Mouse (Mus musculus): ENCODE measurements around the gene Sh3bp4. TPM values are rescaled to one million over a fixed set of nuclear protein-coding genes. Genes with fewer than 3 reads are reported as not detected.

Gene Sh3bp4
- polyA plus RNA-seq, 1 experiment: 3.6 TPM

DNA sequence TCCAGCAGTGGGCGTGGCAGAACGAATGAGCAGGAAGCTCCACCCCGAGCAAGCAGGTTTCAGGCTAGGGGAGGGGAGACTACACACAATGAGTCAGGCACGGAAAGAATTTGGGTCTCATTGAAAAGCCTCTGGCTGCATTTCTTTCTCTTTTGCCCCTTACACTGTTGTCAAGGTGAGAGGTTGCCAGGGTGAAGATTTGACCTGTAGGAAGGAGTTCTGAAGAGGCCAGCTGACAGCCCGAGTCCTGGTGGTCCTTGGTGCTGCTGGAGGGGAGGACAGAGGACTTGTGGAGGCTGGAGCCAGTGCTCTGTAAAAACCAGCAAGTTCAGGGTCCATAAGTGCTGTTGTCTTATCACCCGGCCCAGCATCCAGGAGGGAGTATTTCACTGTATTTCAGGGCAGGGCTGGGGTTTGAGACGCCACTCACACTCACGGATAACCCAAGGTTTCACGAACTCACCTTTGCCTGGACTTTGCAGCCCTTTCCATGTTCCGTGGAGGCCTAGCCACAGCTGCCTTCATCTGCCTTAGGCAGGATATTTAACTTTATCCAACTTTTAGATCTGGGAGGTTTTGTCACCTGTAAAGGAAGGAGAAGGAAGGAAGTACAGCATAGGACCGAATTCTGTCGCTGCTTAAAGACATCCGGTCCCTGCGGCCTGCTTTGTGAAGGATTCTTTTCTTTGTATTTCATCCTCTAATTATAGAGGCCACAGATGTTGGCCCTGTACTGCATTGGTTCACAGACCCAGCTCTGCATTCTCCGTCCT, 32.2 kb downstream of the Sh3bp4 start:
- DNase-seq (ENCODE audit: low read depth in 1 of 2, low spot score in 2 of 2): no peak
- no peaks in the 10 kb centered on the region for H3K4me1 ChIP-seq (ENCODE audit: control insufficient read depth, insufficient read depth, insufficient read length)
- no peak overlapping the region for H3K27ac ChIP-seq (ENCODE audit: insufficient read depth, low read length)
- WGBS: 85% methylated on average over 15 of the region's 15 CpGs
- TF ChIP-seq POLR2A (IDR thresholded peaks at IDR 0.05; ENCODE audit: low read depth, low read length) (no peak), CTCF (IDR thresholded peaks at IDR 0.05; ENCODE audit: extremely low read depth, insufficient read depth, insufficient read length, insufficient replicate concordance) (no peak)
- no peaks in the 10 kb centered on the region for H3K36me3 ChIP-seq (ENCODE audit: control insufficient read depth, insufficient read depth, low read length)
- H3K4me3 ChIP-seq (ENCODE audit: extremely low read depth, insufficient read depth, insufficient read length): no peak overlapping the region
- H3K27me3 ChIP-seq (ENCODE audit: control insufficient read depth, insufficient read depth, low read length): no peaks in the 10 kb centered on the region

DNA sequence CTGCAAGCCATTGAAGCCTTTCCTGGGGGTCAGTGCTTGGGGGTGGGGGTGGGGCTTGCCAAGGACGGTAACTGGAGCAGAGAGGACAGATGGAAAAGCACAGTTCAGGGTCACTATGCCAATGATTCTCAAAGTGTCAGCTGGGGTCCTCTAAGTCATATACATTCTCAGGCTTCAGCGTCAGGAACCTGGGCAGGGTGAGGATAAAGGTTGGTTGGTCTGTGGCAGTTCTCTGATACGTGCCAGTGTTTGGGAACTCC, 32.7 kb downstream of the Sh3bp4 start:
- Histone ChIP-seq H3K4me3 (ENCODE audit: extremely low read depth, insufficient read depth, insufficient read length) (no peak overlapping the region), H3K27ac (ENCODE audit: insufficient read depth, low read length) (no peak overlapping the region), H3K4me1 (ENCODE audit: control insufficient read depth, insufficient read depth, insufficient read length) (no peaks in the 10 kb centered on the region), H3K36me3 (ENCODE audit: control insufficient read depth, insufficient read depth, low read length) (no peaks in the 10 kb centered on the region), H3K27me3 (ENCODE audit: control insufficient read depth, insufficient read depth, low read length) (no peaks in the 10 kb centered on the region)
- TF ChIP-seq CTCF (IDR thresholded peaks at IDR 0.05; ENCODE audit: extremely low read depth, insufficient read depth, insufficient read length, insufficient replicate concordance): no peak
- no peak for TF ChIP-seq POLR2A (IDR thresholded peaks at IDR 0.05; ENCODE audit: low read depth, low read length)
- DNase-seq (ENCODE audit: low read depth in 1 of 2, low spot score in 2 of 2): no peak
- WGBS: 91% methylated on average over 3 of the region's 3 CpGs

DNA sequence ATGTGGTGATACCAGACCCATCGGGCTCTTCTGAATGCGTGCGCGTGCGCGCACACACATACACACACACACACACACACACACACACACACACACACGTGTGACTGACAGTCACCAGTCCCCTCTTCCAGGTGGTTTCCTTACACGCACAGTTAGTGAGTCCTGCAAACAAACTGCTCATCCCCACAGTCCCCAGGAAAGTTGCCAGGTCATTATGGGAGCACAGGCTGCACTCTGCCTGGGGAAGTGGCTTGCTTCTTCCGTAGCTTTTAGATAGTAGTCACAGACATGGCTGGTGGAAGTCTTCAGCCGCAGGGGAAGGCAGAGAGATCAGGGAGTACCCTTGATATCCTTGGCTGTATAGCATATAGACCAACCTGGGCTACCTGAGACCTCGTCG, 33.3 kb downstream of the Sh3bp4 start:
- WGBS: 89% methylated on average over 12 of the region's 12 CpGs
- DNase-seq (ENCODE audit: low read depth in 1 of 2, low spot score in 2 of 2): no peak

DNA sequence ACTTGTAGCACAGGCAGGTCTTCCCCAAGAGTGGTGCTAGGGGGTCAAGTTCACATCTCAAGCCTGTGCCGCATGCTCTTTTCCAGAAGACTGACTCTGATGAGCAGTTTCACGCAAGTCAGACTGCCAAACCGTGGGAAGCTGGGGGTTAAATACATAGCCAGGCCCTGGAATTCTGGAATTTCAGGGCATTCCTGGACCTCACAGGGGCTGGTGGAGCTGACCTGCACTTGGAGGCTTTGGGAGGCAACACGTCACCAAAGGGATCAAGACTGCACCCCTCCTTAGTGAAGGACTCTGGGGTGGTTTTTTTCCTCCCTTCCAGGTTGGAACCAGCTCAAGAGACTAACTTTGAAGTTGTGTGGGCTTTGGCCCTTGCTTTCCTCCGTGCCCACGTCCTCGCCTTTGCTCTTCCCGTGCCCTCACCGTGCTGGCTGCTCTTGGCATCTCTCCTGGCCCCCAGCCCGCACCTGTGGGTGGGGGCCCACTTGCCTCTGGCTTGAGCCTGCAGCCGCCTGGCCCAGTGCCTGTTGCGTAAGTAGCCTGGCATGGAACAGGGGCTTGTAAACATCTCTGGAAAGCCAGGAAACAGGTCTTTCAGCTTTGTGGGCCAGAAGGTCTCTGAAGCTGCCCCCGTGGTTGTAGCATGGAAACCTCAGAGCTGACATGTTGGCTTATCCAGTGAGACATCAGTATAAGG, 34.0 kb downstream of the Sh3bp4 start:
- no peak overlapping the region for H3K4me3 ChIP-seq (ENCODE audit: extremely low read depth, insufficient read depth, insufficient read length)
- TF ChIP-seq CTCF (IDR thresholded peaks at IDR 0.05; ENCODE audit: extremely low read depth, insufficient read depth, insufficient read length, insufficient replicate concordance) (no peak), POLR2A (IDR thresholded peaks at IDR 0.05; ENCODE audit: low read depth, low read length) (no peak)
- H3K36me3 ChIP-seq (ENCODE audit: control insufficient read depth, insufficient read depth, low read length): no peaks in the 10 kb centered on the region
- no peak for DNase-seq (ENCODE audit: low read depth in 1 of 2, low spot score in 2 of 2)
- no peak overlapping the region for H3K27ac ChIP-seq (ENCODE audit: insufficient read depth, low read length)
- 77% methylated on average over 13 of the region's 13 CpGs for WGBS
- no peaks in the 10 kb centered on the region for H3K27me3 ChIP-seq (ENCODE audit: control insufficient read depth, insufficient read depth, low read length)
- peaks cover 4% of the 10 kb centered on the region; the same call in 1 of the 2 replicates for H3K4me1 ChIP-seq (ENCODE audit: control insufficient read depth, insufficient read depth, insufficient read length)

More for the DNA sequence above, 33.3 kb downstream of the Sh3bp4 start:
- no peaks in the 10 kb centered on the region for H3K36me3 ChIP-seq (ENCODE audit: control insufficient read depth, insufficient read depth, low read length)
- no peak overlapping the region for H3K27ac ChIP-seq (ENCODE audit: insufficient read depth, low read length)
- H3K4me3 ChIP-seq (ENCODE audit: extremely low read depth, insufficient read depth, insufficient read length): no peak overlapping the region
- peaks cover 3% of the 10 kb centered on the region; the same call in 1 of the 2 replicates for H3K4me1 ChIP-seq (ENCODE audit: control insufficient read depth, insufficient read depth, insufficient read length)
- TF ChIP-seq CTCF (IDR thresholded peaks at IDR 0.05; ENCODE audit: extremely low read depth, insufficient read depth, insufficient read length, insufficient replicate concordance) (no peak), POLR2A (IDR thresholded peaks at IDR 0.05; ENCODE audit: low read depth, low read length) (no peak)
- no peaks in the 10 kb centered on the region for H3K27me3 ChIP-seq (ENCODE audit: control insufficient read depth, insufficient read depth, low read length)

DNA sequence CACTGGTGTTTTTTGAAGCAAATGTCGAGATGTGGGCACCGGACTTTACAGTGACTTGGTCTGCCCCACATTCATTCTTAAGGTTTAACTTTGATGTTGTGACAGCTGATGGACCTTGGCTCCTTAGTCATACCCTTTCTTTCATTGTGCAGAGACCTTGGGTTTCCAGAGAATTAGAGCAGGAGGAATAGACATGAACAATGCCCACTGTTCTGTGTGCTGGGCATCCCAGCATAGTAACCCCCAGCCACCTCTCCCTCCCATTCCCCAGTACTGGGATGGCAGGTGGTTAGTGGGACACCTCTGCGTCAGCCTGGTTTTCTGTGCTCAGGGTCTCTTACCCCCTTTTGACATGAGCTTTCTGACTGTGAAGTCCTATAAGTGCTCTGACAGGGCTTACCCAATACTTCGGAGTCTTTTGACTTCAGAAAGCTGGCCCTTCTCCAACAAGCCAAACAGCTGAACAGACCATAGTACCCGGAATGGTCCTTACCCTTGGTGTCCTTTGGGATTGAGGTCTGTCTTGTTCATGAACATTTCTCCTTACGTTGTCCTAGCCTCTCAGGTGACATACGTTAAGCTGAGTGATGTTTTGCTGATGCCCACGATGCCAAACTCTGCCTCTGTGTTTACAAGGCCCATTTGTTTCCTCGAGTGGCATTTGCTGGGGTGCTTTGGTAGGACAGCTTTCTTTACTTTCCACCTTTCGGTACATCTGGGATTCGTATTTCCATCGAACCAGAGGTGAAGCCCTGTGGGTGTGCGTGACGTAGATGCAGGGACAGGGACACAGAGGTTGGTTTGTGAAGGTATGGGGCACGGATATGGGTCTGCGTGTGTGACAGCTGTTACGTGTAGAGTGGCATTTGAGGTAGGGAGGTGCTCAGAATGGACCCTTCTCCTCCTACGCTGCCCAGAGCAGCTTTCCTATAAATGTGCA, 35.9 kb downstream of the Sh3bp4 start:
- H3K27ac ChIP-seq (ENCODE audit: insufficient read depth, low read length): no peak overlapping the region
- no peak for DNase-seq (ENCODE audit: low read depth in 1 of 2, low spot score in 2 of 2)
- no peaks in the 10 kb centered on the region for H3K36me3 ChIP-seq (ENCODE audit: control insufficient read depth, insufficient read depth, low read length)
- WGBS: 90% methylated on average over 18 of the region's 18 CpGs
- peaks cover 4% of the 10 kb centered on the region; the same call in 1 of the 2 replicates for H3K4me1 ChIP-seq (ENCODE audit: control insufficient read depth, insufficient read depth, insufficient read length)
- H3K4me3 ChIP-seq (ENCODE audit: extremely low read depth, insufficient read depth, insufficient read length): no peak overlapping the region
- no peak for TF ChIP-seq POLR2A (IDR thresholded peaks at IDR 0.05; ENCODE audit: low read depth, low read length)
- TF ChIP-seq CTCF (IDR thresholded peaks at IDR 0.05; ENCODE audit: extremely low read depth, insufficient read depth, insufficient read length, insufficient replicate concordance): no peak
- no peaks in the 10 kb centered on the region for H3K27me3 ChIP-seq (ENCODE audit: control insufficient read depth, insufficient read depth, low read length)

DNA sequence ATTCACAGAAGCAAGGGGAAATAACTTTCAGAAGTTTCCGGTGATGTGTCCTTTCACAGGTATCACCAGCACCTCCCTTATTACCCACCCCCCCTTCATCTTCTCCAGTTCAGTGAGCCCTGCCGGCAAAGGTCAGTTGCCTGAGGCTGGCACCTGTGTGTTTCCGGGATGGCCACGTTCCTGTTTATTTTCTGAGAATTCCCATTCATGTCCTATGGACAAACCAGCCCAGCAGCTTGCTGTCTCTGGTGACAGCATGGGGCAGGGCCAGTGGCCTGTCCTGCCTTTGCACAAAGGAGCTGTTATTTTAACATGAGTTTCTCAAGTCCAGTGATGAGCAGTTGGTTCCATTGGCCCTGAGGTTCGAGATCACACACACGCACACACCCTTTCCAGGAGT, 37.3 kb downstream of the Sh3bp4 start:
- Histone ChIP-seq H3K4me1 (ENCODE audit: control insufficient read depth, insufficient read depth, insufficient read length) (peaks cover 4% of the 10 kb centered on the region; the same call in 1 of the 2 replicates), H3K36me3 (ENCODE audit: control insufficient read depth, insufficient read depth, low read length) (no peaks in the 10 kb centered on the region), H3K27me3 (ENCODE audit: control insufficient read depth, insufficient read depth, low read length) (no peaks in the 10 kb centered on the region), H3K4me3 (ENCODE audit: extremely low read depth, insufficient read depth, insufficient read length) (no peak overlapping the region), H3K27ac (ENCODE audit: insufficient read depth, low read length) (no peak overlapping the region)
- DNase-seq (ENCODE audit: low read depth in 1 of 2, low spot score in 2 of 2): no peak
- no peak for TF ChIP-seq POLR2A (IDR thresholded peaks at IDR 0.05; ENCODE audit: low read depth, low read length)
- no peak for TF ChIP-seq CTCF (IDR thresholded peaks at IDR 0.05; ENCODE audit: extremely low read depth, insufficient read depth, insufficient read length, insufficient replicate concordance)
- WGBS: 91% methylated on average over 6 of the region's 6 CpGs
